Mouse (Mus musculus) gastrocnemius, adult 8-10 months (tissue): ENCODE measurements around the gene Slc12a4. TPM values are rescaled to one million over a fixed set of nuclear protein-coding genes. Genes with fewer than 3 reads are reported as not detected.
"Not testable (repeated sequence)": the region's sequence is repeated elsewhere in the genome, so short reads cannot be mapped to it uniquely, and the experiment has no call there.

Experiments
- DNase-seq, 2 experiments: peaks; one replicate each; pipeline ENCODE4 v3.0.0; 2022; ENCODE audit warnings: low spot score in 2 of 2
- total RNA-seq, 4 experiments: library from RNA; stranded (reverse); gene quantifications; 2 replicates each; pipeline ENCODE4 v1.2.4; 2022

The Slc12a4 gene
- total RNA-seq, result 10 to 100 TPM; 11.8 to 12.7 (median 12.0) TPM

- DNase-seq, result peak; percentile 62 to 64
These were observed at the start of gene Slc12a4 for GRCm38 (mm10) chr8:105965905-105966341. Gene Slc12a4, minus strand, starts transcription at chr8:105966097.

GRCm38 (mm10) chr8:106012203-106012602 is 46.3 kb upstream of the Slc12a4 start:
- DNase-seq, result not testable (repeated sequence)

GRCm38 (mm10) chr8:106011643-106011986 is 45.7 kb upstream of the Slc12a4 start, which contains the start of gene Ddx28:
Gene Ddx28, minus strand, starts transcription at chr8:106011882.
- no peak for DNase-seq

- peak; percentile 73 to 79 for DNase-seq
These were observed 45.1 kb upstream of the Slc12a4 start for GRCm38 (mm10) chr8:106010748-106011642.

GRCm38 (mm10) chr8:106007891-106008290 is 42.0 kb upstream of the Slc12a4 start:
- not testable (repeated sequence) for DNase-seq

- no peak for DNase-seq
These were observed 41.2 kb upstream of the Slc12a4 start for GRCm38 (mm10) chr8:106007135-106007534.

GRCm38 (mm10) chr8:106006413-106006812 is 40.5 kb upstream of the Slc12a4 start:
- DNase-seq, result no peak

- no peak for DNase-seq
These were observed 40.0 kb upstream of the Slc12a4 start, which contains the start of gene Dpep2nb for GRCm38 (mm10) chr8:106005875-106006274. Gene Dpep2nb, minus strand, starts transcription at chr8:106005975.

- no peak for DNase-seq
These were observed 38.8 kb upstream of the Slc12a4 start for GRCm38 (mm10) chr8:106004538-106005207.

- DNase-seq, result no peak
These were observed 36.0 kb upstream of the Slc12a4 start for GRCm38 (mm10) chr8:106001908-106002307.

GRCm38 (mm10) chr8:105998971-105999370 is 33.1 kb upstream of the Slc12a4 start:
- DNase-seq, result no peak

- DNase-seq, result no peak
These were observed 30.5 kb upstream of the Slc12a4 start for GRCm38 (mm10) chr8:105996359-105996758.

- DNase-seq, result no peak
These were observed 27.3 kb upstream of the Slc12a4 start for GRCm38 (mm10) chr8:105993226-105993625.

- DNase-seq, result no peak
These were observed 26.6 kb upstream of the Slc12a4 start for GRCm38 (mm10) chr8:105992499-105992898.

- no peak for DNase-seq
These were observed 25.6 kb upstream of the Slc12a4 start for GRCm38 (mm10) chr8:105991546-105991945.

- peak; percentile 44 to 52 for DNase-seq
These were observed 25.0 kb upstream of the Slc12a4 start, which contains the start of gene Dus2 for GRCm38 (mm10) chr8:105990856-105991387. Gene Dus2, plus strand, starts transcription at chr8:105991337.

GRCm38 (mm10) chr8:105988546-105988945 is 22.6 kb upstream of the Slc12a4 start:
- DNase-seq, result no peak

- not testable (repeated sequence) for DNase-seq
These were observed 17.5 kb upstream of the Slc12a4 start for GRCm38 (mm10) chr8:105983406-105983805.

- DNase-seq, result no peak
These were observed 15.2 kb upstream of the Slc12a4 start for GRCm38 (mm10) chr8:105981146-105981545.

GRCm38 (mm10) chr8:105979325-105979724 is 13.4 kb upstream of the Slc12a4 start, which contains the start of gene Dpep3:
Gene Dpep3, minus strand, starts transcription at chr8:105979429.
- DNase-seq, result no peak

GRCm38 (mm10) chr8:105975363-105975762 is 9.5 kb upstream of the Slc12a4 start:
- no peak for DNase-seq
